20 mouse cellular contexts compared by ENCODE assay signal in the genomic region with DNA sequence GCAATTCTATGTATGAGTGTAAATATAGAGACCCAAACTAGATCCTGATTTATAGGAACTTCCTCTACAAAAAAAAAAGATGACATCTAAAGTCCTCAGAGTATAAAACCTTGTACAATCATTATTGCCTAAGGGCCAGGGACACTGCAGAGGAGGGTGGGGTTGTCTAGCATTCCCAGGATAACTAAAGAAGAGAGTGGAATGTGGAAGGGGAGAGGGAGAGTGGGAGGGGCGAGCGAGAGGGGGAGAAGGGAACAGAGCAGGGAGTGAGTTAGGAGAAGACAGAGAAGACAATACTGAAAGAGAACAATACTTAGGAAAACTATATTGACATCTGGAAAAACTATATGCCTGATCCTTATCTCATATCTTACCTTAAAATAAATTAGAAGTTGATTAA.
DNase-seq lines count a peak whose midpoint lies in the region; ATAC-seq lines count a peak whose summit lies in the region.
"Had no signal": no experiment of that assay in that cellular context is flagged by ENCODE, and none has a peak within 500 bp of the region (broad histone marks: within the 10 kb centered on the region; RNA-seq: fewer than 3 reads in every experiment).

No protein-coding gene starts in this region.

- peak; percentile 8 for DNase-seq in hindbrain, embryonic 11.5 days (ENCODE audit: low spot score)
- peak; percentile 3 for DNase-seq in lung, postnatal 36 days
- no peak for DNase-seq in lung, postnatal 25 days (ENCODE audit: low spot score)
- DNase-seq in R1 (ENCODE audit: low read depth, low spot score), result peak; percentile 92
- peak; percentile 25 for DNase-seq in embryonic facial prominence, embryonic 10.5 days (ENCODE audit: low spot score)
- no peak for DNase-seq in adrenal gland, adult 8-10 months
- DNase-seq: cerebellum, adult 9-10 months; gastrocnemius, adult 2 months; liver, embryonic 13.5 days had no signal

- H3K4me1 ChIP-seq in hindbrain, embryonic 11.5 days (replicated peaks; ENCODE audit: control insufficient read depth, insufficient read depth, low read length), result no peaks in the 10 kb centered on the region
- no peaks in the 10 kb centered on the region for H3K4me1 ChIP-seq in hindbrain, embryonic 16.5 days (ENCODE audit: control insufficient read depth, insufficient read depth, low read depth, low read length)
- 0 out of 2 replicates have a peak, but pooled peaks cover 5% of the 10 kb centered on the region for H3K4me1 ChIP-seq in embryonic facial prominence, embryonic 10.5 days
- H3K4me1 ChIP-seq: embryonic facial prominence, embryonic 13.5 days; forebrain, embryonic 13.5 days; liver, embryonic 13.5 days; midbrain, embryonic 15.5 days; neural tube, embryonic 13.5 days had no signal

- no peaks in the 10 kb centered on the region for H3K36me3 ChIP-seq in hindbrain, embryonic 11.5 days (ENCODE audit: control insufficient read depth, insufficient read depth, low read length)
- no peaks in the 10 kb centered on the region for H3K36me3 ChIP-seq in hindbrain, embryonic 16.5 days (ENCODE audit: control insufficient read depth, insufficient read depth, low read length)
- no peaks in the 10 kb centered on the region for H3K36me3 ChIP-seq in embryonic facial prominence, embryonic 10.5 days (replicated peaks)
- H3K36me3 ChIP-seq: embryonic facial prominence, embryonic 13.5 days; G1E; liver, embryonic 13.5 days; midbrain, embryonic 15.5 days; neural tube, embryonic 13.5 days had no signal

- H3K9ac ChIP-seq in hindbrain, embryonic 11.5 days (ENCODE audit: low read depth, low read length), result no peak overlapping the region
- no peak overlapping the region for H3K9ac ChIP-seq in hindbrain, embryonic 16.5 days (ENCODE audit: low read depth, low read length)
- H3K9ac ChIP-seq: embryonic facial prominence, embryonic 13.5 days; forebrain, embryonic 13.5 days; liver, embryonic 13.5 days; lung, embryonic 14.5 days; midbrain, embryonic 15.5 days; neural tube, embryonic 13.5 days had no signal

- no peaks in the 10 kb centered on the region for H3K27me3 ChIP-seq in hindbrain, embryonic 11.5 days (ENCODE audit: control insufficient read depth, insufficient read depth, low read length)
- no peaks in the 10 kb centered on the region for H3K27me3 ChIP-seq in hindbrain, embryonic 16.5 days (replicated peaks; ENCODE audit: control insufficient read depth, insufficient read depth, low read length)
- no peaks in the 10 kb centered on the region for H3K27me3 ChIP-seq in embryonic facial prominence, embryonic 10.5 days (replicated peaks; ENCODE audit: low read depth, poor library complexity, severe bottlenecking)
- H3K27me3 ChIP-seq: embryonic facial prominence, embryonic 13.5 days; forebrain, embryonic 13.5 days; liver, embryonic 13.5 days; midbrain, embryonic 15.5 days; neural tube, embryonic 13.5 days had no signal

- H3K4me3 ChIP-seq in hindbrain, embryonic 11.5 days (ENCODE audit: low read depth, low read length), result no peak overlapping the region
- H3K4me3 ChIP-seq in hindbrain, embryonic 16.5 days (ENCODE audit: low read length), result no peak overlapping the region
- H3K4me3 ChIP-seq in embryonic facial prominence, embryonic 10.5 days, result no peak overlapping the region
- H3K4me3 ChIP-seq: embryonic facial prominence, embryonic 13.5 days; erythroblast, embryonic 14.5 days; forebrain, embryonic 13.5 days; gastrocnemius, adult 2 months; left cerebral cortex, adult 2 months; liver, embryonic 13.5 days; midbrain, embryonic 15.5 days; myocyte; neural tube, embryonic 13.5 days had no signal

- no peak for ATAC-seq in hindbrain, embryonic 11.5 days (ENCODE audit: low FRiP score)
- no peak for ATAC-seq in hindbrain, embryonic 16.5 days
- ATAC-seq in activated CD4-positive, CD25-positive, alpha-beta regulatory T cell, adult 4 months, result no peak
- ATAC-seq: forebrain, embryonic 13.5 days; midbrain, embryonic 15.5 days had no signal

- 3% methylated on average over 2 of the region's 2 CpGs for WGBS in hindbrain, embryonic 11.5 days
- 6% methylated on average over 2 of the region's 2 CpGs for WGBS in hindbrain, embryonic 16.5 days
- 15% methylated on average over 2 of the region's 2 CpGs for WGBS in embryonic facial prominence, embryonic 10.5 days

- no peak overlapping the region for H3K4me2 ChIP-seq in hindbrain, embryonic 11.5 days (replicated peaks; ENCODE audit: low read depth, low read length)
- no peak overlapping the region for H3K4me2 ChIP-seq in hindbrain, embryonic 16.5 days (ENCODE audit: low read length)
- H3K4me2 ChIP-seq: embryonic facial prominence, embryonic 13.5 days; forebrain, embryonic 13.5 days; liver, embryonic 13.5 days; lung, embryonic 14.5 days; midbrain, embryonic 15.5 days; neural tube, embryonic 13.5 days had no signal

- H3K27ac ChIP-seq in hindbrain, embryonic 11.5 days (ENCODE audit: low read depth, low read length), result no peak overlapping the region
- no peak overlapping the region for H3K27ac ChIP-seq in hindbrain, embryonic 16.5 days (ENCODE audit: low read depth, low read length)
- no peak overlapping the region for H3K27ac ChIP-seq in embryonic facial prominence, embryonic 10.5 days (replicated peaks)
- H3K27ac ChIP-seq: embryonic facial prominence, embryonic 13.5 days; forebrain, embryonic 13.5 days; gastrocnemius, adult 2 months; left cerebral cortex, adult 2 months; liver, embryonic 13.5 days; midbrain, embryonic 15.5 days; neural tube, embryonic 13.5 days had no signal

- H3K9me3 ChIP-seq in hindbrain, embryonic 11.5 days (ENCODE audit: control insufficient read depth, low read length), result no peaks in the 10 kb centered on the region
- H3K9me3 ChIP-seq in hindbrain, embryonic 16.5 days (ENCODE audit: control insufficient read depth, low read length), result no peaks in the 10 kb centered on the region
- no peaks in the 10 kb centered on the region for H3K9me3 ChIP-seq in embryonic facial prominence, embryonic 10.5 days
- H3K9me3 ChIP-seq: embryonic facial prominence, embryonic 13.5 days; forebrain, embryonic 13.5 days; G1E; liver, embryonic 13.5 days; midbrain, embryonic 15.5 days; neural tube, embryonic 13.5 days had no signal

Comparison
In these comparisons a context has a peak if more than half of its experiments do, and no peak if none do; other contexts are left out.
1. DNase-seq: peak in hindbrain, embryonic 11.5 days (single experiment), lung, postnatal 36 days (single experiment), R1 (single experiment) and embryonic facial prominence, embryonic 10.5 days (single experiment); none in lung, postnatal 25 days (single experiment) and adrenal gland, adult 8-10 months (single experiment).